Mouse (Mus musculus): ENCODE data around the gene Col4a2.

- no peak for TF ChIP-seq CTCF (IDR thresholded peaks at IDR 0.05; ENCODE audit: extremely low read depth, insufficient read depth, low read length)
- no peak for TF ChIP-seq POLR2A (IDR thresholded peaks at IDR 0.05; ENCODE audit: extremely low read depth, insufficient read depth, low read length)
Measured at GRCm38 (mm10) chr8:11421968-11422367, 109.4 kb downstream of the Col4a2 start.
